Mouse (Mus musculus): ENCODE measurements at regions not wholly inside any gene's neighbourhood (a gene's known extent, or its start where the extent isn't known, plus 50 kb on each side); places are given as distances from the start of the nearest gene placed in this dataset.

GRCm38 (mm10) chr8:34486433-34487096 lies 375.0 kb upstream of the Gm10131 start:
- Histone ChIP-seq H3K27me3 (ENCODE audit: control insufficient read depth, insufficient read depth, insufficient read length) (no peaks in the 10 kb centered on the region), H3K36me3 (ENCODE audit: control insufficient read depth, insufficient read depth) (no peaks in the 10 kb centered on the region), H3ac (ENCODE audit: control insufficient read depth, insufficient read length, low read depth) (no peak overlapping the region), H3K4me3 (ENCODE audit: insufficient read depth, poor library complexity, severe bottlenecking) (no peak overlapping the region), H3K79me2 (ENCODE audit: control insufficient read depth, insufficient read depth) (no peaks in the 10 kb centered on the region), H3K79me3 (ENCODE audit: low read depth) (no peaks in the 10 kb centered on the region)
- TF ChIP-seq CTCF (IDR thresholded peaks at IDR 0.05; ENCODE audit: control insufficient read depth, insufficient read depth, insufficient read length) (no peak), MYOG (IDR thresholded peaks at IDR 0.05; ENCODE audit: control insufficient read depth, extremely low read depth, insufficient read length) (no peak), MAX (IDR thresholded peaks at IDR 0.05) (no peak), FOSL1 (IDR thresholded peaks at IDR 0.05; ENCODE audit: insufficient read depth, low read length, poor library complexity, severe bottlenecking) (no peak), CEBPB (IDR thresholded peaks at IDR 0.05; ENCODE audit: low read depth) (no peak), USF1 (IDR thresholded peaks at IDR 0.05; ENCODE audit: low read depth) (no peak), MYOD1 (IDR thresholded peaks at IDR 0.05; ENCODE audit: control insufficient read depth, insufficient read length, low read depth) (no peak)

- H3K27me3 ChIP-seq (ENCODE audit: control insufficient read depth, insufficient read depth, insufficient read length) = no peaks in the 10 kb centered on the region
- no peaks in the 10 kb centered on the region for H3K36me3 ChIP-seq (ENCODE audit: control insufficient read depth, insufficient read depth)
- no peak overlapping the region for H3K4me3 ChIP-seq (ENCODE audit: insufficient read depth, poor library complexity, severe bottlenecking)
- no peaks in the 10 kb centered on the region for H3K79me2 ChIP-seq (ENCODE audit: control insufficient read depth, insufficient read depth)
- TF ChIP-seq CTCF (IDR thresholded peaks at IDR 0.05; ENCODE audit: control insufficient read depth, insufficient read depth, insufficient read length) (no peak), CEBPB (IDR thresholded peaks at IDR 0.05; ENCODE audit: low read depth) (no peak), MYOG (IDR thresholded peaks at IDR 0.05; ENCODE audit: control insufficient read depth, extremely low read depth, insufficient read length) (no peak), FOSL1 (IDR thresholded peaks at IDR 0.05; ENCODE audit: insufficient read depth, low read length, poor library complexity, severe bottlenecking) (no peak)
- no peak overlapping the region for H3ac ChIP-seq (ENCODE audit: control insufficient read depth, insufficient read length, low read depth)
- H3K79me3 ChIP-seq (ENCODE audit: low read depth) = no peaks in the 10 kb centered on the region
Observed at GRCm38 (mm10) chr8:34485905-34486304, 374.4 kb upstream of the Gm10131 start.

GRCm38 (mm10) chr8:34485346-34485745 lies 373.8 kb upstream of the Gm10131 start:
- Histone ChIP-seq H3K27me3 (ENCODE audit: control insufficient read depth, insufficient read depth, insufficient read length) (no peaks in the 10 kb centered on the region), H3K4me3 (ENCODE audit: insufficient read depth, poor library complexity, severe bottlenecking) (no peak overlapping the region), H3K79me3 (ENCODE audit: low read depth) (no peaks in the 10 kb centered on the region), H3K36me3 (ENCODE audit: control insufficient read depth, insufficient read depth) (no peaks in the 10 kb centered on the region), H3K79me2 (ENCODE audit: control insufficient read depth, insufficient read depth) (no peaks in the 10 kb centered on the region), H3ac (ENCODE audit: control insufficient read depth, insufficient read length, low read depth) (no peak overlapping the region)
- no peak for TF ChIP-seq USF1 (IDR thresholded peaks at IDR 0.05; ENCODE audit: low read depth)

- Histone ChIP-seq H3ac (ENCODE audit: control insufficient read depth, insufficient read length, low read depth) (no peak overlapping the region), H3K79me3 (ENCODE audit: low read depth) (no peaks in the 10 kb centered on the region), H3K27me3 (ENCODE audit: control insufficient read depth, insufficient read depth, insufficient read length) (no peaks in the 10 kb centered on the region), H3K36me3 (ENCODE audit: control insufficient read depth, insufficient read depth) (no peaks in the 10 kb centered on the region), H3K4me3 (ENCODE audit: insufficient read depth, poor library complexity, severe bottlenecking) (no peak overlapping the region), H3K79me2 (ENCODE audit: control insufficient read depth, insufficient read depth) (no peaks in the 10 kb centered on the region)
- TF ChIP-seq USF1 (IDR thresholded peaks at IDR 0.05; ENCODE audit: low read depth) = no peak
- no peak for TF ChIP-seq MYOD1 (IDR thresholded peaks at IDR 0.05; ENCODE audit: control insufficient read depth, insufficient read length, low read depth)
- no peak for TF ChIP-seq CTCF (IDR thresholded peaks at IDR 0.05; ENCODE audit: control insufficient read depth, insufficient read depth, insufficient read length)
- no peak for TF ChIP-seq MAX (IDR thresholded peaks at IDR 0.05)
- no peak for TF ChIP-seq FOSL1 (IDR thresholded peaks at IDR 0.05; ENCODE audit: insufficient read depth, low read length, poor library complexity, severe bottlenecking)
- no peak for TF ChIP-seq MYOG (IDR thresholded peaks at IDR 0.05; ENCODE audit: control insufficient read depth, extremely low read depth, insufficient read length)
- TF ChIP-seq CEBPB (IDR thresholded peaks at IDR 0.05; ENCODE audit: low read depth) = no peak
Observed at GRCm38 (mm10) chr8:34484551-34485335, 373.2 kb upstream of the Gm10131 start.

GRCm38 (mm10) chr8:34483212-34483611 lies 371.7 kb upstream of the Gm10131 start:
- Histone ChIP-seq H3K27me3 (ENCODE audit: control insufficient read depth, insufficient read depth, insufficient read length) (no peaks in the 10 kb centered on the region), H3K79me3 (ENCODE audit: low read depth) (no peaks in the 10 kb centered on the region), H3K4me3 (ENCODE audit: insufficient read depth, poor library complexity, severe bottlenecking) (no peak overlapping the region), H3K36me3 (ENCODE audit: control insufficient read depth, insufficient read depth) (no peaks in the 10 kb centered on the region), H3ac (ENCODE audit: control insufficient read depth, insufficient read length, low read depth) (no peak overlapping the region), H3K79me2 (ENCODE audit: control insufficient read depth, insufficient read depth) (no peaks in the 10 kb centered on the region)
- no peak for TF ChIP-seq USF1 (IDR thresholded peaks at IDR 0.05; ENCODE audit: low read depth)
- TF ChIP-seq CTCF (IDR thresholded peaks at IDR 0.05; ENCODE audit: control insufficient read depth, insufficient read depth, insufficient read length) = no peak
- TF ChIP-seq MYOD1 (IDR thresholded peaks at IDR 0.05; ENCODE audit: control insufficient read depth, insufficient read length, low read depth) = no peak
- no peak for TF ChIP-seq MYOG (IDR thresholded peaks at IDR 0.05; ENCODE audit: control insufficient read depth, extremely low read depth, insufficient read length)
- no peak for TF ChIP-seq MAX (IDR thresholded peaks at IDR 0.05)
- no peak for TF ChIP-seq FOSL1 (IDR thresholded peaks at IDR 0.05; ENCODE audit: insufficient read depth, low read length, poor library complexity, severe bottlenecking)

GRCm38 (mm10) chr8:34482676-34483075 lies 371.1 kb upstream of the Gm10131 start:
- H3K4me3 ChIP-seq (ENCODE audit: insufficient read depth, poor library complexity, severe bottlenecking) = no peak overlapping the region
- H3ac ChIP-seq (ENCODE audit: control insufficient read depth, insufficient read length, low read depth) = no peak overlapping the region
- TF ChIP-seq USF1 (IDR thresholded peaks at IDR 0.05; ENCODE audit: low read depth) = no peak
- no peaks in the 10 kb centered on the region for H3K79me2 ChIP-seq (ENCODE audit: control insufficient read depth, insufficient read depth)
- H3K27me3 ChIP-seq (ENCODE audit: control insufficient read depth, insufficient read depth, insufficient read length) = no peaks in the 10 kb centered on the region
- H3K36me3 ChIP-seq (ENCODE audit: control insufficient read depth, insufficient read depth) = no peaks in the 10 kb centered on the region
- H3K79me3 ChIP-seq (ENCODE audit: low read depth) = no peaks in the 10 kb centered on the region

Measured in C2C12 (cell line).